Mouse (Mus musculus) heart, adult 18-20 months (tissue): ENCODE measurements around the gene Gpat2. TPM values are rescaled to one million over a fixed set of nuclear protein-coding genes. Genes with fewer than 3 reads are reported as not detected.
A peak's percentile ranks its signal among the peaks of the same experiment; 100 is the strongest.

ENCODE experiments used
- DNase-seq, 2 experiments: peaks; one replicate each; pipeline ENCODE4 v3.0.0; 2021 to 2022; ENCODE audit warnings: mixed read lengths in 1 of 2
- total RNA-seq, 2 experiments: library from RNA; stranded (reverse); gene quantifications; 2 replicates each; pipeline ENCODE4 v1.2.3; 2021

The Gpat2 gene
- total RNA-seq, 2 experiments from 2014 or later = not detected

- peak; percentile 87 for DNase-seq
Observed at GRCm38 (mm10) chr2:127444055-127444789, 19.2 kb downstream of the Gpat2 start, which contains the start of gene Fahd2a. Gene Fahd2a (minus strand): TSS chr2:127444565.

GRCm38 (mm10) chr2:127446847-127447246, 21.8 kb downstream of the Gpat2 start:
- DNase-seq = no peak

- no peak for DNase-seq
Observed at GRCm38 (mm10) chr2:127449691-127450090, 24.7 kb downstream of the Gpat2 start.

DNA sequence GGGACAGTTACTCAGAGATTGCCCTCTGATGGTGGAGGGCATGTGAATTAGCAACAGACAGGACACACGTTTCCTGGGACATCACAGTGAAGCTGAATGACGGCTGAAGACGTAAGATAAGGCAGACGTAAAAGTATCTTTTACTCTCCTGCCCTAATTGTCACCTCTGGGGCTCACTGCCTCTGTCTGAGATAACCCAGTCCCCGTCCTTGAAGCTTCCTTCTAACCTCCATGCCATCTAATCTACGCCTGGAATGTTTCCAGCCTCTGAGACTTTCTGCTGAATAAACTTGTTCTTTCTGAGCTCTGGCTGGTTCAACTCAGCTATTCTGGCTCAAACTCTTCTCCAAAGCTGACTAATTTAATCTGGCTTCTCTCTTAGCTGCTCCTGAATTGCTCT, 26.7 kb downstream of the Gpat2 start:
- DNase-seq = no peak

- no peak for DNase-seq
Observed at GRCm38 (mm10) chr2:127453141-127453540, 28.1 kb downstream of the Gpat2 start.

DNA sequence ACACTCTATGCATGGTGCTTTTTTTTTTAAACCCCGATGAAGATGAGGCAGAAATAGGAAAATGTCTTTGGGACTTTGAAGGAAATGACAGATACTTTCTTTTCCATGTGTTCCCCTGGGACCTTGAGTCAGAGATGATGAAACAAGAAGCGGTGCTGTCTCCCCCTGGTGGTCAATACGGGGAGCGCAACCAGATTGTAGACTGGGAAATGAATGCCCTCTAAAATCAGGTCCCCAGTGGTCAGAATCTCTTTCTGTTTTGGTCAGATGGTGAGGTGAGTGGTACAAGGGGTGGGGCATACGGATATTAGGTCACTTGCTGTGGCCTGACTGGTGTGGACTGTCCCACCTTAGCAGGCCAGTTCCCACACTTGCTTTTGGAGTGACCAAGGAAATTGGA, 28.8 kb downstream of the Gpat2 start:
- DNase-seq = peak; percentile 68 to 88

GRCm38 (mm10) chr2:127459341-127459740, 34.3 kb downstream of the Gpat2 start:
- no peak for DNase-seq

DNA sequence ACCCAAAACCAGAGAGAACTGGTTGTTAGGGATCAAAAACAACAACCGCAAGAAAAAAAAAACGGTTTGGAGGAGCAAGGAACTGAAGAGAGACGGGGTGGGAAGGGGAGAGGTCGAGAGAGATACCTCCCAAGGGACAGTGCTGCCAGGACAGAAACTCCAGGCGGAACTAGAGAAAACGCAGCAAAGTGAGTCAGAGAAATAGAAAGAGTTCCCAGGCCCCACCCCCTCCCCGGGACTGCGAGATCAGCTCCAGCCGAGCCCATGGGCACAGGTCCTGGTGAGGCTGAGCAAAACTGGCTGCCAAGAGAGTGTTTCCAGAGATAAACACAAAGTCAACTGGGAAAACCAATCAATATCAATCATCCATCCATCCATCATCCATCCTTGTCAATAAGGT, 36.4 kb downstream of the Gpat2 start:
- DNase-seq = no peak

GRCm38 (mm10) chr2:127462314-127462713, 37.3 kb downstream of the Gpat2 start:
- peak; percentile 61 to 84 for DNase-seq

GRCm38 (mm10) chr2:127470183-127470582, 45.2 kb downstream of the Gpat2 start:
- no peak for DNase-seq

DNA sequence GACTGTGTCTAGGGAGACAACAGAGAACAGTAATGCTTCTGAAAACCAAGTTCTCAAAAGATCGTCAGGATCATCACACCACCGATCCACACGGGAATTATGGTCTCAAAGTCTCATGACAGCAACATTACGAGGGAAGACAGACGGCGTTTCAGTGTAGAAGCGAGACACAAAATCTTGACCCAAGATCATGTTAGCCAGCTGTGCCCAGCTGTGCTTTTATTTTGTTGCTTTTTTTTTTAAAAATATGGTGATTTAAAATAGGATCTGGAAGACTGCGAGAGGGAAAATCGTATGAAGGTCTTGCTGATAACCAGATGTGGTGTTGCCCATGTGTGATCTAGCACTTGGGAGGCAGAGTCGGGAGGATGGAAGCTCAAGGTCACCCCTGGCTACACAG, 45.7 kb downstream of the Gpat2 start:
- peak; percentile 14 to 34 for DNase-seq

GRCm38 (mm10) chr2:127471281-127471680, 46.3 kb downstream of the Gpat2 start:
- peak; percentile 29 to 34 for DNase-seq

DNA sequence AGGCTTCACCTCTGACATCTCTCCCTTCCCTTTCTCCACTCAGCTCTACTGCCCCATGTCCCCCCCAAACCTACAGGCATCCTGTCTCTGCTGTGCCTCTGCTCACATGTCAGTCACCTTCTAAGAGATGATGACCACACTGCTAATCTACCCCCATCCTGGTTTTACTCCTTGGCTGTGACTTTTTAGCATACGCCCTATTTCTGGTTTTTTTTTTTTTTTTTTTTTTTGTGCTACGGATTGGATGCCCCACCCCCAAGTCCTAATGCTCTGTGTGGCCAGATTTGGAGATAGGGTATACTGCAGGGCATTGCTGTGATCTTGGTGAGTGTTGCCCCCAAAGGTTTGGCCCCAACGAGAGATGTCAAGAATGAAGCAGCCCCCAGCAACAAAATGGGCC, 47.3 kb downstream of the Gpat2 start:
- no peak for DNase-seq

GRCm38 (mm10) chr2:127479210-127479609, 54.2 kb downstream of the Gpat2 start:
- no peak for DNase-seq

- no peak for DNase-seq
Observed at GRCm38 (mm10) chr2:127479763-127480162, 54.8 kb downstream of the Gpat2 start.

- DNase-seq = peak; percentile 32 to 36
Observed at GRCm38 (mm10) chr2:127481841-127482532, 57.0 kb downstream of the Gpat2 start.

DNA sequence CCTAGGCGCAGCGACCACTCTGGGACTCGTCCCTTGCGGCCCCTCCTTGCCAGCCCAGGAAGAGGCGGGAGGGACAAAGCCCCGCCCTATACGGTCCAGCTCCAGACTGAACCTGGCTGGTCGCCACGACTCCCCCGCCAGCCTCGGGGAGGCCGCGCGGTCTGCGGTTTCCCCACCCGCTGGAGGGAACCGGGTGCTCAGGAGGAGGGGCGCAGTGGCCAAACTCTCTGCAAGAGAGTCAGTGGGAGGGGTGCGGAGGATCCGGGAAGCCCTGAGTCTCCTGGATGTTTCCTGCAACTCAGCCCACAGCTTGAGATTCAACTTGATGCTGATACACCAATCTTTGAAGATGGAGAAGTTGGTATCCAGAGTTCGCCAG, 57.5 kb downstream of the Gpat2 start:
- peak; percentile 90 to 93 for DNase-seq

GRCm38 (mm10) chr2:127483001-127483400, 58.0 kb downstream of the Gpat2 start:
- DNase-seq = peak; percentile 70 to 75

- DNase-seq = peak; percentile 79 to 83
Observed at GRCm38 (mm10) chr2:127484476-127485170, 59.6 kb downstream of the Gpat2 start.
